Mouse (Mus musculus): Measurements from ENCODE around the gene Ankle1. TPM values are rescaled to one million over a fixed set of nuclear protein-coding genes. Genes with fewer than 3 reads are reported as not detected.
A peak's percentile ranks its signal among the peaks of the same experiment; 100 is the strongest.

Ankle1 gene
- polyA plus RNA-seq, 1 experiment from 2014 or later, result 6.5 TPM

- no peak overlapping the region for H3K9ac ChIP-seq
- 0 out of 2 replicates have a peak overlapping the region, but pooled peaks have one; percentile 80 for H3K4me2 ChIP-seq
- no peaks in the 10 kb centered on the region for H3K9me3 ChIP-seq
- H3K36me3 ChIP-seq (replicated peaks), result no peaks in the 10 kb centered on the region
- H3K27ac ChIP-seq, result no peak overlapping the region
- H3K27me3 ChIP-seq (replicated peaks), result peaks cover 3% of the 10 kb centered on the region; the same call in 1 of the 2 replicates
- ATAC-seq (replicated peaks), result no peak
- peaks cover 39% of the 10 kb centered on the region for H3K4me1 ChIP-seq
- H3K4me3 ChIP-seq, result no peak overlapping the region
- 75% methylated on average over 17 of the region's 17 CpGs for WGBS
Measured at GRCm38 (mm10) chr8:71374616-71375206, 31.1 kb upstream of the Ankle1 start.

GRCm38 (mm10) chr8:71375581-71376422 is 30.0 kb upstream of the Ankle1 start:
- WGBS, result 4% methylated on average over 61 of the region's 74 CpGs
- no peaks in the 10 kb centered on the region for H3K9me3 ChIP-seq

GRCm38 (mm10) chr8:71376423-71377030 is 29.3 kb upstream of the Ankle1 start:
- peak overlapping the region; percentile 79; the same call in 1 of the 2 replicates for H3K27ac ChIP-seq
- H3K4me3 ChIP-seq, result peak overlapping the region; percentile 39
- peak overlapping the region; percentile 49; the same call in 1 of the 2 replicates for H3K9ac ChIP-seq
- no peak for ATAC-seq (replicated peaks)
- no peaks in the 10 kb centered on the region for H3K36me3 ChIP-seq (replicated peaks)
- H3K27me3 ChIP-seq (replicated peaks), result peaks cover 3% of the 10 kb centered on the region; the same call in 1 of the 2 replicates
- H3K9me3 ChIP-seq, result no peaks in the 10 kb centered on the region
- WGBS, result 33% methylated on average over 8 of the region's 8 CpGs
- H3K4me2 ChIP-seq, result peak overlapping the region; percentile 80
- peaks cover 50% of the 10 kb centered on the region for H3K4me1 ChIP-seq

More at GRCm38 (mm10) chr8:71375581-71376422, 30.0 kb upstream of the Ankle1 start:
- H3K4me2 ChIP-seq, result peak overlapping the region; percentile 80
- peak overlapping the region; percentile 49 for H3K9ac ChIP-seq
- peak; percentile 8; the same call in 1 of the 2 replicates for ATAC-seq (replicated peaks)
- H3K27ac ChIP-seq, result peak overlapping the region; percentile 79
- H3K36me3 ChIP-seq (replicated peaks), result no peaks in the 10 kb centered on the region
- H3K4me1 ChIP-seq, result peaks cover 44% of the 10 kb centered on the region
- H3K4me3 ChIP-seq, result peak overlapping the region; percentile 39
- H3K27me3 ChIP-seq (replicated peaks), result peaks cover 3% of the 10 kb centered on the region; the same call in 1 of the 2 replicates

- no peaks in the 10 kb centered on the region for H3K36me3 ChIP-seq (replicated peaks)
- H3K27me3 ChIP-seq (replicated peaks), result peaks cover 3% of the 10 kb centered on the region; the same call in 1 of the 2 replicates
- H3K4me2 ChIP-seq, result peak overlapping the region; percentile 93
- H3K27ac ChIP-seq, result no peak overlapping the region
- no peaks in the 10 kb centered on the region for H3K9me3 ChIP-seq
- 26% methylated on average over 4 of the region's 4 CpGs for WGBS
- peak overlapping the region; percentile 74; the same call in 1 of the 2 replicates for H3K4me3 ChIP-seq
- peaks cover 54% of the 10 kb centered on the region for H3K4me1 ChIP-seq
- 0 out of 2 replicates have a peak overlapping the region, but pooled peaks have one; percentile 76 for H3K9ac ChIP-seq
- ATAC-seq (replicated peaks), result no peak
Measured at GRCm38 (mm10) chr8:71379008-71379407, 26.8 kb upstream of the Ankle1 start.

GRCm38 (mm10) chr8:71379512-71380075 is 26.2 kb upstream of the Ankle1 start:
- WGBS, result 41% methylated on average over 3 of the region's 3 CpGs
- Histone ChIP-seq H3K4me2 (peak overlapping the region; percentile 93), H3K4me1 (peaks cover 54% of the 10 kb centered on the region), H3K9ac (peak overlapping the region; percentile 76; the same call in 1 of the 2 replicates), H3K4me3 (peak overlapping the region; percentile 74), H3K36me3 (replicated peaks) (no peaks in the 10 kb centered on the region), H3K27me3 (replicated peaks) (peaks cover 3% of the 10 kb centered on the region; the same call in 1 of the 2 replicates), H3K9me3 (no peaks in the 10 kb centered on the region), H3K27ac (no peak overlapping the region)
- ATAC-seq (replicated peaks), result no peak

GRCm38 (mm10) chr8:71380178-71381171 is 25.3 kb upstream of the Ankle1 start:
- Histone ChIP-seq H3K4me3 (peak overlapping the region; percentile 74), H3K9ac (peak overlapping the region; percentile 76), H3K4me1 (peaks cover 53% of the 10 kb centered on the region), H3K27ac (no peak overlapping the region), H3K4me2 (peak overlapping the region; percentile 93), H3K36me3 (replicated peaks) (no peaks in the 10 kb centered on the region), H3K27me3 (replicated peaks) (peaks cover 3% of the 10 kb centered on the region; the same call in 1 of the 2 replicates), H3K9me3 (no peaks in the 10 kb centered on the region)
- WGBS, result under 1% methylated on average over 72 of the region's 72 CpGs
- ATAC-seq (replicated peaks), result 0 out of 2 replicates have a peak, but pooled peaks have one; percentile 1

GRCm38 (mm10) chr8:71381421-71381970 is 24.3 kb upstream of the Ankle1 start, which contains the start of gene Nr2f6:
TSS of gene Nr2f6 (minus strand) at chr8:71381960.
- H3K9ac ChIP-seq, result peak within 1 kb of the TSS; percentile 76
- peak within 1 kb of the TSS; percentile 74 for H3K4me3 ChIP-seq
- H3K27ac ChIP-seq, result peak within 1 kb of the TSS; percentile 85
- WGBS, result under 1% methylated on average over 81 of the region's 89 CpGs
- no peaks in the 10 kb centered on the region for H3K9me3 ChIP-seq
- no peaks in the 10 kb centered on the region for H3K36me3 ChIP-seq (replicated peaks)
- peaks cover 43% of the 10 kb centered on the region for H3K4me1 ChIP-seq
- peak within 1 kb of the TSS; percentile 93 for H3K4me2 ChIP-seq
- peak; percentile 68 for ATAC-seq (replicated peaks)
- H3K27me3 ChIP-seq (replicated peaks), result peaks cover 3% of the 10 kb centered on the region; the same call in 1 of the 2 replicates

GRCm38 (mm10) chr8:71381971-71382961 is 23.5 kb upstream of the Ankle1 start:
- peak; percentile 86 for ATAC-seq (replicated peaks)
- Histone ChIP-seq H3K36me3 (replicated peaks) (no peaks in the 10 kb centered on the region), H3K27ac (peak overlapping the region; percentile 85), H3K4me3 (peak overlapping the region; percentile 74), H3K9me3 (no peaks in the 10 kb centered on the region), H3K4me1 (peaks cover 37% of the 10 kb centered on the region), H3K4me2 (peak overlapping the region; percentile 93), H3K27me3 (replicated peaks) (peaks cover 3% of the 10 kb centered on the region; the same call in 1 of the 2 replicates), H3K9ac (peak overlapping the region; percentile 76)
- 2% methylated on average over 46 of the region's 80 CpGs for WGBS

- peak overlapping the region; percentile 85 for H3K27ac ChIP-seq
- WGBS, result 8% methylated on average over 12 of the region's 12 CpGs
- no peak overlapping the region for H3K9ac ChIP-seq
Measured at GRCm38 (mm10) chr8:71383396-71383795, 22.4 kb upstream of the Ankle1 start.

GRCm38 (mm10) chr8:71383860-71384259 is 21.9 kb upstream of the Ankle1 start:
- ATAC-seq (replicated peaks), result no peak
- Histone ChIP-seq H3K36me3 (replicated peaks) (no peaks in the 10 kb centered on the region), H3K27me3 (replicated peaks) (no peaks in the 10 kb centered on the region), H3K4me3 (no peak overlapping the region), H3K9ac (no peak overlapping the region), H3K4me2 (no peak overlapping the region), H3K9me3 (no peaks in the 10 kb centered on the region), H3K27ac (no peak overlapping the region), H3K4me1 (peaks cover 33% of the 10 kb centered on the region)
- WGBS, result 33% methylated on average over 3 of the region's 3 CpGs

More at GRCm38 (mm10) chr8:71383396-71383795, 22.4 kb upstream of the Ankle1 start:
- H3K9me3 ChIP-seq, result no peaks in the 10 kb centered on the region
- peaks cover 37% of the 10 kb centered on the region for H3K4me1 ChIP-seq
- H3K4me2 ChIP-seq, result no peak overlapping the region
- H3K4me3 ChIP-seq, result no peak overlapping the region
- no peak for ATAC-seq (replicated peaks)
- H3K36me3 ChIP-seq (replicated peaks), result no peaks in the 10 kb centered on the region
- H3K27me3 ChIP-seq (replicated peaks), result no peaks in the 10 kb centered on the region

Measured in midbrain, embryonic 15.5 days (tissue).